Mouse (Mus musculus) cerebellum, adult 9-10 months (tissue): ENCODE data around the gene Fbxo39.

Experiments
- DNase-seq: peaks from one replicate; pipeline ENCODE4 v3.0.0; 2022

Fbxo39 gene

DNA sequence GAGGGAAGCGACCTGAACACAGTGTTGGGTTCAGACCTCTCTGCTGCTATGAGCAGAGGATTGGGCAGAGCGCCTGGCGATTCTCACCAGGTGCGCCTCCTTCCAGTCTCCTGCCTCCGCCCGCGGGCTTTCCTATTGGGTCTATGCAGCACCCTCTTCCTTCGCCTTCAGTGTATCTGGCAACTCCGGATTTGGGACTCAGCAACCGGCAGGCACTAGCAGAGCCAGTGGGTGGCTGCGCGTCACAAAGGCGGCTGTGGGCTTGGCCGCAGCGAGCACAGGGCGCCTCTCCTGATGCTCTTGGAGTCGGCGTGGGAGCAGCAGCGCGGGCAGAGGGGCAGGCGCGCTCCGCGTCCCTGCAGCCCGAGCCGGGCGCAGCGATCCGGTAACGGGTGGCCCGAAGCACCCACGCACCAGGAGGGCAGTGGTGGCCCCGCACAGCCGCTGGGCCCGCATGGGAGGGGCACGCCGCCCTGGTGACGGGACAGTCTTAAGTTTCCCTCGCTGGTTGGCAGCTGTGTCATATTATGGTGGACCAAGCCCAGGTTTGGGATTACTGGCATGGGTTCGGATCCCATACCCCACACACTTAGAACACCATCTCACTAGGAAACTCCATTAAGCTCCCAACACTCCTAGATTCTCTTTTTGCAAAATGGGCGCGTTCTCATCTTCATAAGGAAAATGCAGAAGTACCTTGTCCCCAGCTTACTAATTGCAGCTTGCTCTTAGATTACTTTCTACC, at the start of gene Fbxo39:
Fbxo39 (plus strand) TSS at position 294 of the 745 bp plus-strand sequence.
- DNase-seq: no peak

DNA sequence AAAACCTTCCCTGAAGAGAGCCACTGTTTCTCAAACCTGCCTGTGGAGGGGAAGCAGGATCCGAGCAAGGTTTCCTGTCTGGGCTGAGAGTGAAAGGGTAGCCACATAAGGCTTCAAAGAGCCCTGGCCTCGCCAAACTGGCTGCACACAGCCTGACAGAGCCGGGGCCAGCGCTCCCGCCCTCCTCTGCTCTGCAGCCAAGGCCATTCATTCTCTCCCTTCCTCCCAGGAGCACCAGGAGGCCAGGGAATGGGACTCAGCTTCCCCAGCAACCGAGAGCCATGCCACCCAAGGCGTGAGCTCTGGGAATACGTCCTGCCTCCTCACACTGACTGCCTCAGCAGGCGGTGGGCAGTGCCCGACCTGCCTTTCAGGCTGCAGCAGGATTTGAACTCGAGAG, 48.8 kb upstream of the Fbxo39 start:
- peak; percentile 9 for DNase-seq

DNA sequence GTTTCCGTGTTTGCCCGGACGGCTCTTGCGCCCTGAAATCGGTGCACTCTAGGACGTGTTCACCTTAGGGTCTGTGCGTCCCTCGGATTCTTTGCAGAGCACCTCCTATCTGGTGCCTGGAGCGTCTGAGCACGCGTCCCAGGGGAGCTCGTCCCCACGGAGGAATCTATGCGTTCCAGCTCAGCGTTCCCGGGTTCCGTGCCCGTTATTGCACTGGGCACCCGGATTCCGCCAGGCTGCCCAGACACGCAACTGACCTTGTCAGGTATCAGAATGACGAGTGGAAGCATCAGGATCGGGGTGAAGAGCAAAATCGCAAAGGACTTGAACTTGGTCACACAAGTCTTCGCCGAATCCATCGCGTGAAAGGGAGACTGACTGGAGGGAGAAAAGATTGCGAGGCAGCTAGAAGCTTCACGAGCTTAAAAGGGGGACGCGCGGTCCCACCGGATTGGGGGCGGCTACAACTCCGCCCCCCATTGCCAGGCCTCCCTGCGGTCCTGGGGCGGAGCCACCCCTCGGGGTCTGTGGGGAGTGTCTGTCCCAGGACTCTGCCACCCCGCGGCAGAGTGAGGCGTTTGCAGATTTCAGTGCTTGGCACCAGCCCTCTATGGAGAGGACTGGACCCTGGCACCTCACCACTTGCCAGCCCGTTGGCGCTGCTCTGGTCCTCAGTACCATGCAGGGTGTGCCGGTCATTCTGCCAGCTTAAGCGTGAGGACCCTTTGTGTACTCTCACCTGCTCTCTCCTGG, 47.9 kb upstream of the Fbxo39 start:
- DNase-seq: peak; percentile 9

DNA sequence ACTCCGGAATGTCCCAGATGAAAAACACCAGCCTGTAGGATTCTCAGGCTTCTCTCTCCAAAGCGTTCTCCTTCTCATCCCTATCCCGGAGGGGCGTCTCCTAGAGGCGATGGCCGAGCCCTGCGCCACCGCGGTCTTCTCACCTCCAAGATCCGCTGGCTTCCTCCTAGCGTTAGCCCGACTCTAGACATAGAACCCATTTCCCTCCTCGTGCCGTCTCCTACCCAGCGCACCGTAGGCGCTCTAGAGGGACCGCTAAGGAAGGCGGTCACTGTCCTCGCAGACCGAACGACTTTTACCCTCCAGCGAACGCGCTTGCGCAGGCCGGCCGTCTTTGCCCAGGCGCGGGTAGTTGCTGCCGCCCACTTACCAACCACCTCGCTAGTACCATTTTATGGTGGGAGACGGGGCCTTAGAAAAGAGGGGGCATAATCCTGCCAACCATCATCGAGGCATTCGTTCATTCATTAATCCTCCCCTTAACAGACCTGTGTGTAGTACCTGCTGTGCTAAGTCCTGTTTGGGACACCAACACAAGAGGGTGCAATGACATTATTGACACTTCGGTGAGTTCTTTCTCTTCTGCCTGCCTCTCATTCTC, 47.2 kb upstream of the Fbxo39 start, which contains the start of gene Slc13a5:
Slc13a5 (minus strand) TSS at position 263 of the 601 bp plus-strand sequence.
- no peak for DNase-seq

DNA sequence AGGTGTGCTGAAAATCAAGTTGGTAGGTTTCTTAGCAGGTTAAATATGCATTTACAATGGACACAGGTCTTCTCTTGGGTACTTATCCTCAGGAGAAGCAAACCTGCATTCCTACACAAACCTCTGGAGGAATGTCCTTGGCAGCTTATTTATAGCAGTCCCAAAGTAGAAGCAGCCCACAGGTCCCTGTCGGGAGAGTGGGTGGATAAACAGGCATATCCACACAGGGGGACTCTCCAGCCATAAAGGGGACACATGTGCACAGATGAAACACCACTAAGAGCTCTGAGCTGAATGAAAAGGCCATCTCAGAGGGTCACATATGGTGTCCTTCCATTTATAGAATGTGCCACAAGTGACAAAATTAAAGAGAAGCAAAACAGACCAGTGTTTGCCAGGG, 42.5 kb upstream of the Fbxo39 start:
- DNase-seq: no peak

DNA sequence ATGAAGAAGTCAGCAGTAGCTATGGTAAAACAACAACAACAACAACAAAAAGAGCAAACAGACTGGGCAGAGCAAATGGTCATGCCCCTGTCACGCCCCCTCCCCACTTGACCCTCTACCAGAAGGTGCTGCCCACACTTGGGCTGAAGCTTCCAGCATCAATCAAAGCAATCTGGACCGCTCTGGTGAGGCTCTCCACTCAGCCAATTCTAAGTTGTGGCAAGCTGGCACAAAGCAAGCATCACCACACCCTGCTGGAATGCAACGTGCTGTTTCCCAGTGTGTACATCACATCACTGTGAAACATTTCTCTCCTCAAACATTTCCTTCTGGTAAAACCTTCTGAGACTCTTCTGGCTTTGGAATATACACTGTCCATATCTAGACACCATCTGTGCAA, 40.9 kb upstream of the Fbxo39 start:
- no peak for DNase-seq

DNA sequence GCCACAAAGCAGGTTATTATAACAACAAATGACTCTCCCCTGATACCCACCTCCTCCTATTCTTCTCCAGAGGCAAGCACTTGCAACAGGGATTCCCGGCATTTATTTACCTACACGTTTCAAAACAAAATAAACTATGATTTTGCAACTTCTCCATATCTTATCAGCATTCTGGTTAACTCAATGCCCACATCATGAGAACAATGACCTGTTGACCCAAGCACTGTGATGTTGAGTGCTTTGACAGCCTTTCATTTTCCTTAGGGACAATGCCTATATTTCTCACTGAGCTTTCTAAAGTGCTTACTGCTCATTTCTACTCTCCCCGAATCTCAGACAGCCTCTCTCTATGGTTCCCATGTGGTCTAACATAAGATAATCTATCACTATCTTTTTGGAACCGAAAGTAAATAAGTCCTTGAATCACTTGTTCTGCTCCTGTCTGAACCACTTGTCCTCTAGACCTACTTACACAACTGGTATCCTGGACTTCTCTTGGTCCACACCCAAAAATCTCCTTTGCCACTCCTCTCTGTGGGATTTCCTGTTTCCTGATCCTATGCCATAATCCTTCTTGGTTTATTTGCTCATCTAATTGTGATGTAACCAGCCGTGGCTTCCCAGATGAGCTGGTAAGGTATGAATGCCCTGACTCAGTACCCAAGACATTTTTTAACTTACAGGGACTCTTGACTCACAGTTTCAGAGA, 32.9 kb upstream of the Fbxo39 start:
- DNase-seq: no peak

DNA sequence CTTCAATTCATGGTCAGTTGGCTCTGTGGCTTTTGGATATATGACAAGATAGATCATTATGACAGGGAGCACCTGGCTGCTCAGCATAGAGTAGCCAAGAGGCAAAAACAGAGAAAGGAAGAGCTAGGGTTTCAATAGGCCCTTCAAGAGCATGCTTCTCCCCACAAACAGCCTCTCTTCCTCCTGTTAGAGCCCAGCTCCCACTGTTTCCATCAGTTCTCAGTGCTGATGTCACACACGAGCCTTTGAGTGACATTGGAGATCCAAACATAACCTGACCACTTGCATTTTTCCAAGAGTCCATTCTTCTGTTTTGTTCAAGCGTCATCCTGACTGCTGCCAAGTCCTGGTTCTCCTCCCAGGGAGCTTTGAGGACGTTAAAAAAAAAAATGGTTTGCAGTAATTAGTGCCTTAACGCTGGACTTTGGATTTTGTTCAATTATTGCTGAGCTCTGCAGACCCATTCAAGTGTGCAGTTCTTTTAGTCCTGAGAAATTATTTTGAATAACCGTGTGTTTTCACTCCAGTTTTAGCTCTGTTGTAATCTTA, 32.3 kb upstream of the Fbxo39 start:
- no peak for DNase-seq

DNA sequence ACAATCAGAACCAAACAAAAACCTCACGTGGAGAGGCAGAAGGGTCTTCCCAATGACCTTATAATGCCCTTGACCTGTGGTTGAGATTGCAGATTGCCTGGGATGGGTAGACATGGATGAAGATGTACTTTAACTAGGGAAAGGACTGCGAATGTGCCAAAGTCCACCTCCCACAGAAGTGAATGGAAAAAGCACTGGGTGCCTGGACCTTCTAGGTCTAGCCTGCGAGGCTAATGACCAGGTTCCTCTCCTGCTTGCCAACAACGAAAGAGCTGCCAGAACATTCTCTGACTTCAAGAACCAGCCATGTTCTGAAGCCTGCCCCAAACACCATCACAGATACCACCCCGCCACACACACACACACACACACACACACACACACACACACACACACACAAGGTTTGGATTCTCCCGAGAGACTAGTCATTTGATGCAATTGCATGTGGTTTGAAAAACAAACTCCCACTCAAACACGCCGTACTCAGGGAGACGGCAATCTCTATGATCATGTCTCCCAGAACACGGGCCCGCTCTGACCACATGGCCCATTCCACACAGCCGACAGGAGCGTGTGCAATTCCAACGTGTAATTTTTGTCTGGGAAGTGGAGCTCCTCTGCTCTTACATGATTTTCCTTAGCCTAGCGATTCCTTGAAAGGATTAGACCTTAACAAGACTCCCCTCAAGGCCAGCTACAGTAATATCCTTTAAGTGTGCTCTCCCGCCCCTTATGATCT, 30.6 kb upstream of the Fbxo39 start:
- no peak for DNase-seq

DNA sequence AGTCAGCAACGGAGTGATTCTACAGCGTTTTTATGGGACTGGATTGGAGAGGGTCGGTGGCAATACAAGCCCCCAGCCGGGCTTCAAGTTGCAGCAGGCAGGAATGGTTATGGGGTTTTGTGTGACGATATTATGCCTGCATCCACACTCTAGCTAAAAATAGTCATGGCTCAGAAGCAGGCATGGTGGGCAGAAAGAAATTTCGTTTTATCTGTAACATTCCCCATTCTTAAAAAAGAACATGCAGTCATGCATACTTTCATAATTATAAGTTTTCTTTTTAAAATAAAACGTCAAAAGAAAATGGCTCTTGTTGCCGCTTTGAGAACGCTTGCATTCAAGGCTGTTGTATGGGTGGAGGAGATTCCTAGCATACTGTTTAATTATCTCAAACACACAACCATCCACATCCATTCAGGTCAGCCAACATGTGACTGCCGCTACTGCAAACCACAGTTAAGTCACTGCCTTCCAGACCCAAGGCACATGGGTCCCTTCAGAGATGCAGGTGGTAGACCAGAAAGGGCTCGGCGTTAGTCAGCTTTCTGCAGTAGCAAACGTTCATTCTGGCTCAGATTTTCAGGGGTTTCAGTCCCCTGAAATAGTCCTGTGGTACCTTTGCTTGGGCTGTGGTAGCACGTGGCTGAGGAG, 29.6 kb upstream of the Fbxo39 start:
- no peak for DNase-seq

DNA sequence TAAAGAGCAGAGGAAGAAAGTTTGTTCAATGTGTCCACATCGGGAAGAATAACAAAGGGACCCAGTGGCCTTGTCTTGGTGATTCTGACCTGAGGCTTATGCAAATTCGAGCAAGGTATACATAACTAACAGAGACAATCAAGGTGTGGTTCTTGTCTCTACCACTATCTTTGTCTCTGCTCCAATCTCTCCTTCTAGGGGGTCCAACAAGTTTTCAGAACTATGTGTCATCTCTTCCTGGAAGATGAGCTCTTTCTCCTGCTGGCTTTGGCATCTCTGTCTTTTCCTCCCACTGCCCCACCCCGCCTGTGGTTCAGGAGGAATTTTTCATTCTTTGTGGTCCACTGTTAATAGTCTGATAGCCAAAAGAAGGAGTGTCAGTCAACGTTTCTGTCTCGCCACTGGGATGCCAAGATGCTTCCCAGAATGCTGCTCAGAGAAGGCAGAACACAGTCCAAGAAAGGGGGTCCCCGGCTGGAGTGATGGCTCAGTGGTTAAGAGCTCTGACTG, 28.2 kb upstream of the Fbxo39 start:
- DNase-seq: no peak

DNA sequence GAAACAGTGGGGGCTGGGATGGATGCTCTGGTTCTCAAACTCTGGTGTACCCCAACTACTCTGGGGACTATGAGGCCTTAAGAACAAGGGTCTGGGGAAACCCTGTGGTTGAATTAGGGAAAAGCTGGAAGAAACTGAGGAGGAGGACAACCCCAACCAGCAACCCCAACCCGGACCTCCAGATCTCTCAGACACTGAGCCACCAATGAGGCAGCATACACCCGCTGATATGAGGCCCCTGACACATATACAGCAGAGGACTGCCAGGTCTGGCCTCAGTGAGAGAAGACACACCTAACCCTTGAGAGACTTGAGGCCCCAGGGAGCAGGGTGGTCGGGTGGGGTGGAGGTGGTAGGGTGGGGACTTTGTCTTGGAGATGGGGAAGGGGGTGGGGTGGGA, 27.6 kb upstream of the Fbxo39 start:
- no peak for DNase-seq

DNA sequence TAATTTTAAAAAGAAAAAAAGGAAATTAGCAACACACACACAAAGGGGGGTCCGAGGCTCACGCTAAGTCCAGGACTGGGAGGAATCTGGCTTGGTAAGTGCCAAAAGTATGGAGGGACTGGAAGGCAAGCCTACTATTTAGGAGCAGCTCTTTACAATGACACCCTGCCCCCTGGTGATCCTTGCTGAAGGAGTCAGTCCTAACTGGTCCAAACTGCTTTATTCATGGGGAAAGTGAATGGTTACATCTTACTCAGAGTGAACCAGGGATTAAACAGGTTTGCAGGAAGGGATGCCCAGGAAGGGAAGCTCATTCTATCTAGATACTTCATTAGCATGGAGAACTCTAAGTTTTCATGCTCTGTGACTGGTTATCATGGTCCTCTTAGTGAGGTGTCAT, 27.1 kb upstream of the Fbxo39 start:
- no peak for DNase-seq

DNA sequence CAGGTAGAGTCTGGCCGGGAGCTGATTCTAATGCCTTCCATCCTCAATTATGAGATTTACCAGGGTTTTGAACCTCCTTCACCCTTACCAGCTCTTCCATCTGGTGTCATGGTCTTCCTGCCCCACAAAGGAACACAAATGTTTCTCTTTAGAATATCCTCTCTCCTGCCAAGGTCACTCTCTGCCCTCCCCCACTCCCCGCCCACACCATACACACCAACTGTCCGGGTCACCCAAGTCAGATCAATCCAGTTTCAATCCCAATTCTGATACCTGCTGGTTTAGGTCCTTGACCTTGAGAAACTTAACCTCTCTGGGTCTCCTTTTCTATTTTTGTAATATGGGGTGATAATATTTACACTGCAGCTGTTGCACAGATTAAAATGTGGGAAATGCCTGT, 26.7 kb upstream of the Fbxo39 start:
- DNase-seq: no peak

DNA sequence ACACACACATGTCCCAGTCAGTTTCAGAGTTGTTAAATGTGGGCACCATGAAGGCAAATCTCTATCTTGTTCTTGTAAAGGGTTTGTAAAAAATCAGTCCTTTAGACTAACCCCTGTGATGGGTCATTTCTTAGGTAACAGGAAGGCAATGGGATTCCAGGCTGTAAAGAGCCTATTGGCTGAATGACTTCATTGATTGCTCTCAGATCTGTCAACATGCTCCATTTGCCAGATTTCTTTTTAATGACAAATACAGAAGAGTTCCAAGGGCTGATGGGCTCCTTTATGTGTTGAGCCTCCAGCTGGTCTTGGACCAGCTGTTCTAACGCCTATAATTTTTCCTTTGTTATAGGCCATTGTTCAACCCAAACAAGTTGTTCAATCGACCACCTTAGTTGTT, 21.1 kb upstream of the Fbxo39 start:
- no peak for DNase-seq

DNA sequence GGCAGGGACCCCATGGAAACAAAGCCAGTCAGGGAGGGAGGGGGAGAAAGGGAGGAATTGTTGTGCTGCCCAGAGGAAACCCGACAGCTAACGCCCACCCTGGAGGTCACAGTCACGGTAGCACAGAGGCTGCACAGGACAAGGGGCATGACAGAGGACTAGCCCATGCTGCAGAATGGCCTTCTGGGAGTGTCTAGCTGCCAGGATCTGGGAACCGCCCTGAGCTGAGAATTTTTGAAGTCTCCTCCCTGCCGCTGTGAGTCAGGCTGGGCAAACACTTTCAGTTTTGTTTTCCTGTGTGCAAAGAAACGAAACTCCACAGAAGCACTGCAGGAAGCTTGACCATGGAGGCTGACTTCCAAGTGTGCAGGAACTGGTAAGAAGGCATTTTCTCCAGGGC, 12.9 kb upstream of the Fbxo39 start, which contains the start of gene Xaf1:
Xaf1 (plus strand) TSS at position 296 of the 400 bp plus-strand sequence.
- DNase-seq: no peak

DNA sequence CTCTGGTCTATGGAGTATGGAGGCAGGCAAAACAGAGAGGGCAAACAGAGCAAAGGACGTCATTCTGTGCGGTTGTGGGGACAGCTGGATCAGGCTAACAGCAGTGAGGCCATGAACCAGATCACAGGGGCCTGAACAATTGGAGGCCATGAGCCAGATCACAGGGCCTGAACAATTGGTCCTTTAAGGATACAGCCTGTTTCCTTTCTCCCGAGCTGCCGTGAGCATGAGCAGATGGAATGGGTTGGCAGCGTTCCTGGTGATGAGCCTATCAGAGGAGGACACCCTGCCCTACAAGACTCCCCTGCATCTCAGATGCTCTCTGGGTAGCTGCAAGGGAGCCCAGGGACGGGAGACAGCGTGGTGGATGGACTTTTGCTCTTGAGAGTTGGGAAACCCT, 12.0 kb upstream of the Fbxo39 start:
- peak; percentile 77 for DNase-seq

DNA sequence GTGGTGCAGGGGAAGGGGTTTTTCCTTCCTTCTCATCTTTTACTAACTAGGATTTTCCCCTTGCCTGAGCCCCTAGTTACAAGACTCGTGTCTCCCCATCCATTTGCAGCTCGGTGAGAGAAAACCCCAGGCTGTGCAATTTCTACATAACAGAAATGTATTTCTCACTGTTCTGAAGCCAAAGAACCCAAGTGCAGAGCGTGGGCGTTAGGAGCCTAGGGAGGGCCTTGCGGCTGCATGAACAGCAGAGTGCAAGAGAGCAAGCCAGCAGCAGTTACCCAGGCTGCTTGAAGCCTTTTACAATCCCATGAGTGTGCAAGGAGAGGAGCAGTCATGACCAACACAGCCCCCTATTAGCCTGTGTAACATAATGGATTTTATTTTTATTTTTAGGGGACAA, 6.8 kb upstream of the Fbxo39 start:
- DNase-seq: no peak

DNA sequence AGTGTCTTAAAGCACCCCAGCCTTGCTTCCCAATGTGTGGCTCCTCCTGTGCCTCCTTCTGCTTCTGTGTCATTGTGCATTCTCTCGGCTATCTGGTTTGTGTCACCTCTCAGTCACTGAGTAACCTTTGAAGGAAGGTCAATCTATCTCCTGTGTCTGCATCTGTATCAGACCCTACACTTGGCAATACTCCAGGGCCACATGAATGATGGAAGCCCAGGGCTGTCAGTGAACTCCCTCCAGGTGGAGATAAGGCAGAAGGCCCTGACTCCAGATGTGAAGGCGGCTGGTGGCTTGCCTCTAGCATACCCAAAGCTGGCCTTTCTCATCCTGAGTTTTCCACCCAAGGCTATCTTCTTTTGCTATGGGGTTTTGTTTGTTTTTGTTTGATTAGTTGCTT, 5.3 kb upstream of the Fbxo39 start:
- DNase-seq: no peak

DNA sequence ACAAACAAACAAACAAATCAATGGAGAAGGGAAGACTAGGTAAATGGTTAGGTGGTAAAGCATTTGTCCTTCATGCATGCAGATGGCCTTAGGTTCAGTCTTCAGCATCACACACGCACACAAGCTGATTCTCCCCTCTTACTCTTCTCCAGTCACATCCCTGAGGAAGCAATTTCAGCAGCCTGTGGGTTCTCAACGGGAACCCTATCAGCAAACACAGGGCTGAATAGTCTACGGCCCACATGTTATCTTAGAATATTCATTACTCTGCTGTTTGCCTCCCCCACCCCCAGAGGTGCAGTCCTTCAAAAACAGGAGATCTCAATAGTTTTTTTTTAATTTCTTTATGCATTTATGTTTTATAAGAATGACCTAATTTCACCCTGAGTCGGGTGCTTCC, 3.8 kb upstream of the Fbxo39 start:
- DNase-seq: no peak

DNA sequence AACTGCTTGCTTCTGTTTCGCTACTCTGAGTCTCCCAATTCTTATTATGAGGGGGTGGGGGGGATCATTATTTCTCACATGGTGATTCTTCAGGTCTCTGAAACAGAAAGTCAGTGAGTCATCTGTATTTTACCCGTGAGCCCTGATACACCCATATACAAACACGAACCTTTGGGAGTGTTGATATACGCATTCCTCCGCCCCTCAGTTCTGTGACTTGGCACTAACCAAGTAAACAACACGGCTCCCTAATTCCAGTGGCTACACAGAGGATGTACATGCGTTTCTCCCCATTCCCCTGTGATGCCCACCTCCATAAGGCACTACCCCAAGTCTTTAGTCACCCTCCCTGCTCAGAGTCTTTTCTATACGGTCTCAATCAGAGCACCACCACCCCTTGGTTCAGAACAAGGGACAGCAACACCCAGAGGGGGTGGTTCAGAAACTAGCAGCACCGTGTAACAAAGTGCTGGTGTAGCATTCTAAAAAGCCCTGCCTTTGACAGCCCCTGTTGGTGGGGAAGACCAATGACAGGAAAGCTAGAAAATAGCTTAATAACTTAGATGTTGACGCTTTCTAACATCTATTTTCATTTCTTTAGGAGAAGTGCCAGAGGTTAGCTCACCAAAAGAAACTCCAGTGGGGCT, 2.8 kb upstream of the Fbxo39 start:
- DNase-seq: no peak
